Comparison of ENCODE assay signal across 9 mouse cellular contexts in genomic region chr11:69058265-69058664, GRCm38 (mm10). TPM values are rescaled to one million over a fixed set of nuclear protein-coding genes. Genes with fewer than 3 reads are reported as not detected.
DNase-seq lines count a peak whose midpoint lies in the region; ATAC-seq and TF ChIP-seq lines count a peak whose summit lies in the region.
"Had no signal": no experiment of that assay in that cellular context is flagged by ENCODE, and none has a peak within 500 bp of the region (broad histone marks: within the 10 kb centered on the region; RNA-seq: fewer than 3 reads in every experiment).

No protein-coding gene starts in this region.

- no peaks in the 10 kb centered on the region for H3K27me3 ChIP-seq in lung, embryonic 15.5 days
- H3K27me3 ChIP-seq in forebrain, embryonic 10.5 days (ENCODE audit: poor library complexity, severe bottlenecking), result 0 out of 2 replicates have a peak, but pooled peaks cover 9% of the 10 kb centered on the region
- H3K27me3 ChIP-seq in limb, embryonic 13.5 days, result no peaks in the 10 kb centered on the region

- DNase-seq in lung, postnatal 4 days, result no peak
- DNase-seq in forebrain, embryonic 10.5 days (ENCODE audit: extremely low spot score, low spot score), result no peak
- DNase-seq in frontal cortex, adult 2 months (ENCODE audit: extremely low spot score in 1 of 2, low spot score in 1 of 2), result no peak
- DNase-seq in cerebellum, postnatal 25 days, result no peak
- DNase-seq in c-Kit-positive CD71-positive TER-119-positive erythroid progenitor cells, embryonic 14.5 days (ENCODE audit: low spot score), result no peak
- DNase-seq: adrenal gland, postnatal 25 days had no signal

- no peak for ATAC-seq in lung, embryonic 15.5 days (ENCODE audit: borderline replicate concordance, extremely low read depth, low FRiP score, low TSS enrichment)
- ATAC-seq in limb, embryonic 13.5 days (ENCODE audit: low FRiP score, low read depth), result no peak

- peak overlapping the region; percentile 95 for H3K4me2 ChIP-seq in lung, embryonic 15.5 days
- peak overlapping the region; percentile 95 for H3K4me2 ChIP-seq in limb, embryonic 13.5 days (replicated peaks)

- H3K36me3 ChIP-seq in lung, embryonic 15.5 days, result peaks cover 7% of the 10 kb centered on the region; the same call in 1 of the 2 replicates
- H3K36me3 ChIP-seq in forebrain, embryonic 10.5 days (replicated peaks), result peaks cover 13% of the 10 kb centered on the region
- H3K36me3 ChIP-seq in limb, embryonic 13.5 days, result peaks cover 10% of the 10 kb centered on the region

- no peaks in the 10 kb centered on the region for H3K9me3 ChIP-seq in lung, embryonic 15.5 days
- no peaks in the 10 kb centered on the region for H3K9me3 ChIP-seq in forebrain, embryonic 10.5 days
- H3K9me3 ChIP-seq in limb, embryonic 13.5 days, result no peaks in the 10 kb centered on the region

- no peak for TF ChIP-seq CTCF in olfactory bulb, adult 2 months (IDR thresholded peaks at IDR 0.05; ENCODE audit: insufficient read depth, low read depth, low read length)

- peak overlapping the region; percentile 65 for H3K9ac ChIP-seq in lung, embryonic 15.5 days
- H3K9ac ChIP-seq in limb, embryonic 13.5 days, result peak overlapping the region; percentile 73

- peak overlapping the region; percentile 79 for H3K4me3 ChIP-seq in lung, embryonic 15.5 days
- H3K4me3 ChIP-seq in forebrain, embryonic 10.5 days, result peak overlapping the region; percentile 88
- H3K4me3 ChIP-seq in limb, embryonic 13.5 days, result peak overlapping the region; percentile 90
- peak overlapping the region; percentile 86 for H3K4me3 ChIP-seq in olfactory bulb, adult 2 months (ENCODE audit: insufficient read depth, low read depth, low read length)

- TF ChIP-seq POLR2A in olfactory bulb, adult 2 months (IDR thresholded peaks at IDR 0.05; ENCODE audit: insufficient read depth, low read depth, low read length), result no peak

- WGBS in lung, embryonic 15.5 days, result 71% methylated on average over 2 of the region's 2 CpGs
- WGBS in forebrain, embryonic 10.5 days, result 68% methylated on average over 2 of the region's 2 CpGs
- 75% methylated on average over 2 of the region's 2 CpGs for WGBS in limb, embryonic 13.5 days
- WGBS in olfactory bulb, adult 2 months, result 54% methylated on average over 2 of the region's 2 CpGs

- H3K4me1 ChIP-seq in lung, embryonic 15.5 days, result peaks cover 30% of the 10 kb centered on the region
- peaks cover 37% of the 10 kb centered on the region for H3K4me1 ChIP-seq in forebrain, embryonic 10.5 days
- peaks cover 24% of the 10 kb centered on the region for H3K4me1 ChIP-seq in limb, embryonic 13.5 days
- H3K4me1 ChIP-seq in olfactory bulb, adult 2 months (ENCODE audit: control insufficient read depth, insufficient read depth, low read length), result peaks cover 11% of the 10 kb centered on the region

- H3K27ac ChIP-seq in lung, embryonic 15.5 days, result peak overlapping the region; percentile 77; the same call in 1 of the 2 replicates
- peak overlapping the region; percentile 88; the same call in 1 of the 2 replicates for H3K27ac ChIP-seq in forebrain, embryonic 10.5 days
- no peak overlapping the region for H3K27ac ChIP-seq in limb, embryonic 13.5 days
- H3K27ac ChIP-seq in olfactory bulb, adult 2 months (ENCODE audit: insufficient read depth, low read depth, low read length), result peak overlapping the region; percentile 88

RNA-seq across cellular contexts. Expression of gene Borcs6, which starts 1.3 kb away (rescaled TPM):
- 9.1 and 10.3 TPM in 2 replicates for polyA plus RNA-seq in lung, embryonic 15.5 days (2015; fragmentation: Nextera tagmentation; extraction: Ambion mirVana)
- 3.8 and 4.1 TPM in 2 replicates for polyA plus RNA-seq in forebrain, embryonic 10.5 days (2016; fragmentation: Nextera tagmentation; extraction: Ambion mirVana)
- polyA plus RNA-seq in limb, embryonic 13.5 days (2015; fragmentation: Nextera tagmentation; extraction: Ambion mirVana), result 9.5 and 9.6 TPM in 2 replicates
- not detected in 2 replicates for polyA plus RNA-seq in olfactory bulb, adult 2 months (2012; ENCODE audit: insufficient read depth, insufficient read length, low replicate concordance, missing spikeins)
- polyA plus RNA-seq in frontal cortex, adult 2 months (2012; rRNA removed), result 28.6 and 32.0 TPM in 2 replicates

RNA-seq across cellular contexts. Expression of gene Tmem107, which starts 12.3 kb away (rescaled TPM):
- 69.3 and 71.1 TPM in 2 replicates for polyA plus RNA-seq in lung, embryonic 15.5 days (2015; fragmentation: Nextera tagmentation; extraction: Ambion mirVana)
- 60.8 and 61.0 TPM in 2 replicates for polyA plus RNA-seq in forebrain, embryonic 10.5 days (2016; fragmentation: Nextera tagmentation; extraction: Ambion mirVana)
- polyA plus RNA-seq in limb, embryonic 13.5 days (2015; fragmentation: Nextera tagmentation; extraction: Ambion mirVana), result 46.4 and 52.0 TPM in 2 replicates
- not detected in 2 replicates for polyA plus RNA-seq in olfactory bulb, adult 2 months (2012; ENCODE audit: insufficient read depth, insufficient read length, low replicate concordance, missing spikeins)
- polyA plus RNA-seq in frontal cortex, adult 2 months (2012; rRNA removed), result 22.0 and 23.5 TPM in 2 replicates

RNA-seq across cellular contexts. Expression of gene Aurkb, which starts 12.8 kb away (rescaled TPM):
- 207 and 211 TPM in 2 replicates for polyA plus RNA-seq in lung, embryonic 15.5 days (2015; fragmentation: Nextera tagmentation; extraction: Ambion mirVana)
- polyA plus RNA-seq in forebrain, embryonic 10.5 days (2016; fragmentation: Nextera tagmentation; extraction: Ambion mirVana), result 227 and 236 TPM in 2 replicates
- polyA plus RNA-seq in limb, embryonic 13.5 days (2015; fragmentation: Nextera tagmentation; extraction: Ambion mirVana), result 140 and 141 TPM in 2 replicates
- polyA plus RNA-seq in olfactory bulb, adult 2 months (2012; ENCODE audit: insufficient read depth, insufficient read length, low replicate concordance, missing spikeins), result not detected in 2 replicates
- 0.96 and 1.1 TPM in 2 replicates for polyA plus RNA-seq in frontal cortex, adult 2 months (2012; rRNA removed)

RNA-seq across cellular contexts. Expression of gene Vamp2, which starts 30.0 kb away (rescaled TPM):
- polyA plus RNA-seq in lung, embryonic 15.5 days (2015; fragmentation: Nextera tagmentation; extraction: Ambion mirVana), result 61.6 and 66.6 TPM in 2 replicates
- polyA plus RNA-seq in forebrain, embryonic 10.5 days (2016; fragmentation: Nextera tagmentation; extraction: Ambion mirVana), result 51.3 and 57.6 TPM in 2 replicates
- 82.8 and 88.6 TPM in 2 replicates for polyA plus RNA-seq in limb, embryonic 13.5 days (2015; fragmentation: Nextera tagmentation; extraction: Ambion mirVana)
- 348 and 768 TPM in 2 replicates for polyA plus RNA-seq in olfactory bulb, adult 2 months (2012; ENCODE audit: insufficient read depth, insufficient read length, low replicate concordance, missing spikeins)
- polyA plus RNA-seq in frontal cortex, adult 2 months (2012; rRNA removed), result 1,200 and 1,339 TPM in 2 replicates

RNA-seq across cellular contexts. Expression of gene Per1, which starts 36.8 kb away (rescaled TPM):
- 21.7 and 24.0 TPM in 2 replicates for polyA plus RNA-seq in lung, embryonic 15.5 days (2015; fragmentation: Nextera tagmentation; extraction: Ambion mirVana)
- 7.3 and 9.0 TPM in 2 replicates for polyA plus RNA-seq in forebrain, embryonic 10.5 days (2016; fragmentation: Nextera tagmentation; extraction: Ambion mirVana)
- polyA plus RNA-seq in limb, embryonic 13.5 days (2015; fragmentation: Nextera tagmentation; extraction: Ambion mirVana), result 9.3 and 12.0 TPM in 2 replicates
- polyA plus RNA-seq in olfactory bulb, adult 2 months (2012; ENCODE audit: insufficient read depth, insufficient read length, low replicate concordance, missing spikeins), result not detected in 2 replicates
- 42.7 and 55.8 TPM in 2 replicates for polyA plus RNA-seq in frontal cortex, adult 2 months (2012; rRNA removed)

Comparison
In these comparisons a context has a peak if more than half of its experiments do, and no peak if none do; other contexts are left out.
1. RNA of gene Tmem107, which starts 12.3 kb away (polyA plus RNA-seq): 69.3 to 71.1 TPM in lung, embryonic 15.5 days, 60.8 to 61.0 TPM in forebrain, embryonic 10.5 days, 46.4 to 52.0 TPM in limb, embryonic 13.5 days and 22.0 to 23.5 TPM in frontal cortex, adult 2 months; not detected in olfactory bulb, adult 2 months; every median in the first group is over 10 times any median in the second.
2. RNA of gene Aurkb, which starts 12.8 kb away (polyA plus RNA-seq): 227 to 236 TPM in forebrain, embryonic 10.5 days, 207 to 211 TPM in lung, embryonic 15.5 days and 140 to 141 TPM in limb, embryonic 13.5 days; 0.96 to 1.1 TPM in frontal cortex, adult 2 months and not detected in olfactory bulb, adult 2 months; every median in the first group is over 10 times any median in the second.
3. Peak in every context shown above with its lines, with median percentiles within 50 percentile points of each other: H3K4me3 ChIP-seq.